Mouse (Mus musculus) liver, embryonic 11.5 days (tissue): ENCODE data around the gene Aebp1. TPM values are rescaled to one million over a fixed set of nuclear protein-coding genes. Genes with fewer than 3 reads are reported as not detected.

ENCODE experiments used
- ATAC-seq: fragments of 200-750 bp; cut with Nextera tagmentation; replicated peaks from 2 replicates; pipeline ENCODE4 v1.8.0; 2017; ENCODE audit warnings: moderate number of reproducible peaks, mild to moderate bottlenecking, moderate TSS enrichment, moderate library complexity; ENCODE audit not compliant: low FRiP score
- DNase-seq: peaks from one replicate; pipeline ENCODE4 v3.0.0-alpha.2; 2017; ENCODE audit warnings: low spot score
- H3K27ac ChIP-seq: fragments of 300-500 bp; sonication (generic); 2 replicates; pipeline ENCODE4 v1.5.1; 2014; ENCODE audit warnings: mild to moderate bottlenecking, low read depth, low read length, control low read depth
- H3K27me3 ChIP-seq: fragments of 300-500 bp; sonication (generic); replicated peaks from 2 replicates; pipeline ENCODE4 v1.6.1; 2014; ENCODE audit warnings: low read length, mixed read lengths; ENCODE audit not compliant: control insufficient read depth, insufficient read depth
- H3K36me3 ChIP-seq: fragments of 300-500 bp; sonication (generic); 2 replicates; pipeline ENCODE4 v1.6.1; 2014; ENCODE audit warnings: mild to moderate bottlenecking, low read length, moderate library complexity, mixed read lengths; ENCODE audit not compliant: control insufficient read depth, insufficient read depth
- H3K4me1 ChIP-seq: fragments of 300-500 bp; sonication (generic); replicated peaks from 2 replicates; pipeline ENCODE4 v1.6.1; 2014; ENCODE audit warnings: low read length, mixed read lengths; ENCODE audit not compliant: control insufficient read depth, insufficient read depth
- H3K4me2 ChIP-seq: fragments of 300-500 bp; sonication (generic); 2 replicates; pipeline ENCODE4 v1.6.1; 2014; ENCODE audit warnings: mild to moderate bottlenecking, control low read depth, moderate library complexity
- H3K4me3 ChIP-seq: fragments of 300-500 bp; sonication (generic); 2 replicates; pipeline ENCODE4 v1.5.1; 2014; ENCODE audit warnings: low read depth, low read length, control low read depth
- H3K9ac ChIP-seq: fragments of 300-500 bp; sonication (generic); 2 replicates; pipeline ENCODE4 v1.6.1; 2014; ENCODE audit warnings: low read depth, low read length, control low read depth
- H3K9me3 ChIP-seq: fragments of 300-500 bp; sonication (generic); 2 replicates; pipeline ENCODE4 v1.6.1; 2016; ENCODE audit warnings: low read length, inconsistent platforms, mixed read lengths; ENCODE audit not compliant: control insufficient read depth
- WGBS: fragments of 180-500 bp; shearing (Covaris S2); extraction: QIAGEN DNeasy Blood & Tissue Kit; methylation state at CpG from one replicate; pipeline ENCODE4 v1.1.7; 2014; 5-methylcytosine and 5-hydroxymethylcytosine counted together
- polyA plus RNA-seq: library from polyadenylated mRNA; unstranded; fragments of >200 nt; fragmentation: Nextera tagmentation; extraction: Ambion mirVana; gene quantifications from 2 replicates; pipeline ENCODE4 v1.2.1, GENCODE M21; 2014

Aebp1 gene
- polyA plus RNA-seq, 1 experiment from 2014 or later = 11.3 TPM

GRCm38 (mm10) chr11:5892151-5892591 lies 30.4 kb downstream of the Aebp1 start:
- no peak overlapping the region for H3K4me3 ChIP-seq
- 45% methylated on average over 8 of the region's 8 CpGs for WGBS
- no peak for ATAC-seq

GRCm38 (mm10) chr11:5892810-5893368 lies 31.1 kb downstream of the Aebp1 start:
- Histone ChIP-seq H3K4me2 (peak overlapping the region; percentile 28; the same call in 1 of the 2 replicates), H3K4me3 (no peak overlapping the region), H3K27me3 (peaks cover 20% of the 10 kb centered on the region), H3K4me1 (peaks cover 33% of the 10 kb centered on the region), H3K27ac (peak overlapping the region; percentile 37; the same call in 1 of the 2 replicates), H3K9ac (no peak overlapping the region), H3K9me3 (no peaks in the 10 kb centered on the region), H3K36me3 (no peaks in the 10 kb centered on the region)
- 28% methylated on average over 4 of the region's 4 CpGs for WGBS
- ATAC-seq (peak; percentile 82), DNase-seq (no peak)

More at GRCm38 (mm10) chr11:5892151-5892591, 30.4 kb downstream of the Aebp1 start:
- 0 out of 2 replicates have a peak overlapping the region, but pooled peaks have one; percentile 37 for H3K27ac ChIP-seq
- H3K4me1 ChIP-seq = peaks cover 27% of the 10 kb centered on the region
- no peak overlapping the region for H3K4me2 ChIP-seq
- no peak overlapping the region for H3K9ac ChIP-seq
- no peaks in the 10 kb centered on the region for H3K9me3 ChIP-seq
- no peak for DNase-seq
- peaks cover 13% of the 10 kb centered on the region for H3K27me3 ChIP-seq
- H3K36me3 ChIP-seq = no peaks in the 10 kb centered on the region

GRCm38 (mm10) chr11:5893807-5894206 lies 32.1 kb downstream of the Aebp1 start:
- ATAC-seq (peak; percentile 66), DNase-seq (no peak)
- Histone ChIP-seq H3K9me3 (no peaks in the 10 kb centered on the region), H3K4me1 (peaks cover 38% of the 10 kb centered on the region), H3K9ac (no peak overlapping the region), H3K27me3 (peaks cover 29% of the 10 kb centered on the region), H3K36me3 (no peaks in the 10 kb centered on the region), H3K4me2 (no peak overlapping the region), H3K27ac (peak overlapping the region; percentile 4; the same call in 1 of the 2 replicates), H3K4me3 (no peak overlapping the region)
- 67% methylated on average over 6 of the region's 6 CpGs for WGBS

GRCm38 (mm10) chr11:5897230-5897629 lies 35.5 kb downstream of the Aebp1 start:
- 9% methylated on average over 15 of the region's 16 CpGs for WGBS
- H3K4me3 ChIP-seq = no peak overlapping the region
- H3K9ac ChIP-seq = no peak overlapping the region
- H3K4me1 ChIP-seq = peaks cover 33% of the 10 kb centered on the region
- DNase-seq (no peak), ATAC-seq (no peak)
- H3K27me3 ChIP-seq = peaks cover 62% of the 10 kb centered on the region
- H3K4me2 ChIP-seq = peak overlapping the region; percentile 1
- H3K9me3 ChIP-seq = no peaks in the 10 kb centered on the region
- no peaks in the 10 kb centered on the region for H3K36me3 ChIP-seq
- no peak overlapping the region for H3K27ac ChIP-seq

- DNase-seq = no peak
- H3K4me1 ChIP-seq = peaks cover 27% of the 10 kb centered on the region
- peaks cover 68% of the 10 kb centered on the region for H3K27me3 ChIP-seq
- WGBS = 12% methylated on average over 10 of the region's 10 CpGs
- ATAC-seq = no peak
- H3K4me3 ChIP-seq = no peak overlapping the region
- no peaks in the 10 kb centered on the region for H3K36me3 ChIP-seq
- H3K9ac ChIP-seq = 0 out of 2 replicates have a peak overlapping the region, but pooled peaks have one; percentile 5
- H3K4me2 ChIP-seq = peak overlapping the region; percentile 30
- H3K27ac ChIP-seq = no peak overlapping the region
- H3K9me3 ChIP-seq = no peaks in the 10 kb centered on the region
Measured at GRCm38 (mm10) chr11:5897839-5898238, 36.1 kb downstream of the Aebp1 start.

GRCm38 (mm10) chr11:5898531-5898930 lies 36.8 kb downstream of the Aebp1 start, which contains the start of gene Myl7:
TSS of gene Myl7 (minus strand) at chr11:5898782.
- ATAC-seq (peak; percentile 61; the same call in 1 of the 2 replicates), DNase-seq (no peak)
- Histone ChIP-seq H3K4me2 (peak within 1 kb of the TSS; percentile 30), H3K27me3 (peaks cover 75% of the 10 kb centered on the region), H3K9me3 (no peaks in the 10 kb centered on the region), H3K4me3 (no peak within 1 kb of the TSS), H3K27ac (no peak within 1 kb of the TSS), H3K4me1 (peaks cover 23% of the 10 kb centered on the region), H3K9ac (0 out of 2 replicates have a peak within 1 kb of the TSS, but pooled peaks have one; percentile 5), H3K36me3 (no peaks in the 10 kb centered on the region)
- 31% methylated on average over 5 of the region's 5 CpGs for WGBS

- WGBS = 90% methylated on average over 10 of the region's 10 CpGs
- peaks cover 15% of the 10 kb centered on the region for H3K4me1 ChIP-seq
- ATAC-seq = no peak
Measured at GRCm38 (mm10) chr11:5899286-5899685, 37.5 kb downstream of the Aebp1 start.

GRCm38 (mm10) chr11:5901320-5901719 lies 39.6 kb downstream of the Aebp1 start:
- H3K9ac ChIP-seq = 0 out of 2 replicates have a peak overlapping the region, but pooled peaks have one; percentile 1
- DNase-seq (no peak), ATAC-seq (no peak)
- H3K27me3 ChIP-seq = peaks cover 75% of the 10 kb centered on the region
- WGBS = 20% methylated on average over 3 of the region's 3 CpGs
- H3K4me1 ChIP-seq = peaks cover 15% of the 10 kb centered on the region
- H3K9me3 ChIP-seq = no peaks in the 10 kb centered on the region
- peak overlapping the region; percentile 37 for H3K4me3 ChIP-seq
- no peak overlapping the region for H3K27ac ChIP-seq
- H3K36me3 ChIP-seq = no peaks in the 10 kb centered on the region
- peak overlapping the region; percentile 52 for H3K4me2 ChIP-seq

More at GRCm38 (mm10) chr11:5899286-5899685, 37.5 kb downstream of the Aebp1 start:
- H3K9ac ChIP-seq = no peak overlapping the region
- no peak overlapping the region for H3K4me2 ChIP-seq
- H3K27ac ChIP-seq = no peak overlapping the region
- no peak overlapping the region for H3K4me3 ChIP-seq
- DNase-seq = no peak
- peaks cover 78% of the 10 kb centered on the region for H3K27me3 ChIP-seq
- no peaks in the 10 kb centered on the region for H3K36me3 ChIP-seq
- no peaks in the 10 kb centered on the region for H3K9me3 ChIP-seq

- H3K4me2 ChIP-seq = peak overlapping the region; percentile 52
- no peaks in the 10 kb centered on the region for H3K36me3 ChIP-seq
- no peak overlapping the region for H3K27ac ChIP-seq
- 4% methylated on average over 32 of the region's 32 CpGs for WGBS
- H3K9ac ChIP-seq = 0 out of 2 replicates have a peak overlapping the region, but pooled peaks have one; percentile 1
- ATAC-seq = no peak; the same call in 1 of the 2 replicates
- peaks cover 69% of the 10 kb centered on the region for H3K27me3 ChIP-seq
- H3K9me3 ChIP-seq = no peaks in the 10 kb centered on the region
- peak overlapping the region; percentile 37 for H3K4me3 ChIP-seq
- no peak for DNase-seq
- peaks cover 15% of the 10 kb centered on the region for H3K4me1 ChIP-seq
Measured at GRCm38 (mm10) chr11:5901950-5902349, 40.2 kb downstream of the Aebp1 start.
